Mouse (Mus musculus): ENCODE results near the gene Msh5.
"Not testable (repeated sequence)": the region's sequence is repeated elsewhere in the genome, so short reads cannot be mapped to it uniquely, and the experiment has no call there.

The Msh5 gene

GRCm38 (mm10) chr17:35024691-35025488 is 21.7 kb downstream of the Msh5 start:
- CTCF ChIA-PET = interaction anchor here (0.5 to 1.2 kb wide), 2 partner anchors 20 to 51 kb away, joined by 3 to 4 read pairs; no protein-coding TSS in a partner anchor

DNA sequence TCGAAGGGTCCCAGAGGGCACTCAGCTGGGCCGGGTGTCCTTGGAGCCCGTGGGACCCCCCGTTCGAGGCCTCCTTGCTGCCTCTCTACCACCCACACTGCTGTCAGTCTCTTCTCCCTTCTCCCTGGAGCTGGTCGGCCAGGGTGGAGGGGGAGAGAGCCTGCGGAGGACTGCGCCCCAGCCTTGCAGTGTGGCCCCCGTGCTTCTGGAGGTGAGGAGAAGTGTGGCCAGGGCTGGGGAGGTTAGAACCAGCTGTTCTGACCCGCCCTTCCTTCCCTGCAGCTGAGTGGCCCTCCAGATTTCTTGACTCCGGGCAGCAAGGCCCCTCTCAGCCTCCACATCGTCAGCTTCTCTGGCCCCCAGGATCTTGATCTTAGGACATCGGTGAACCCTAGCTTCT is 22.3 kb downstream of the Msh5 start:
- CTCF ChIA-PET = interaction anchor here (0.5 to 1.2 kb wide), 2 partner anchors 20 to 50 kb away, joined by 3 to 4 read pairs; no protein-coding TSS in a partner anchor

DNA sequence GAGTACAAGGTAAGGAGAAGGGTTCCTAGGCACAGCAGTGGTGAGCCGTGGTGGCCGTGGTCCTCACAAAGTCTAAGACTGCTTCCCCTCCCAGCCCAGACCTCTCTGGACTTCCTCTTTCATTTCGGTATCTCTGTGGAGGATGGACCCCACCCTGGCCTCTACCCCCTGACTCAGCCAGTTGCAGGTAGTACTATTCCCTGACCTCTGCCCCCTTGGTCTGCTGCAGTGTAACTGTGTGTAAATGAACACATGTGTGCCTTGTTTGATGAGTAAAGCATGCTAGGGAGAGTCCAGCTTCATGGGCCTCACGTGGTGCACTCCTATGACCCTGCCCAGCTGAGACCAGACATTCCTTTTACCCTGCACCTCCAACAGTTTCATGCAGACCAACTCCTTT is 22.8 kb downstream of the Msh5 start:
- CTCF ChIA-PET = interaction anchor here (0.7 to 1.2 kb wide), 2 partner anchors 11 to 21 kb away, joined by 3 read pairs; no protein-coding TSS in a partner anchor

DNA sequence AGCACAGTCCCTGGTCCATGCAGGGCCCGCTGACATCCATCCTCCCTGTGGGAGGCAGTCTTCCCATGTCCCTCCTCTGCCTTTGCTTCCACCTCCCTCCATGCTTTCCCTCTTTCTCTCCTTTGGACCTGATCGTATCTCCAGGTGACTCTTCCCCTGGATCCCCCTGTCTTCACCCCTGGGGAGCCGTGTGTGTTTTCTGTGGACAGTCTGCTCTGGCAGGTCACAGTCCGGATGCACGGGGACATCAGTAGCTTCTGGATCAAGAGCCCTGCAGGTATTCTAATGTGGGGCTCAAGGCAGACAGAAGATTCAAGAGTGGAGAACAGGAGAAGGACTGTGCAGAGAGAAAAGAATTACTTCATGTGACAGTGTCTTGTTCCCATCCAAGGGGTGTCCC is 23.3 kb downstream of the Msh5 start:
- CTCF ChIA-PET = interaction anchor here (0.7 kb wide), 1 partner anchor 12 kb away, joined by 3 read pairs; no protein-coding TSS in a partner anchor

GRCm38 (mm10) chr17:35022541-35023060 is 23.9 kb downstream of the Msh5 start:
- CTCF ChIA-PET = interaction anchor here (0.5 to 2.4 kb wide), 3 partner anchors 17 to 37 kb away, joined by 3 to 16 read pairs (median 3); partner anchors contain the start of gene Ddah2

- CTCF ChIA-PET = interaction anchor here (0.5 to 2.4 kb wide), 4 partner anchors 18 to 37 kb away, joined by 3 to 16 read pairs (median 6); partner anchors contain the start of gene Ddah2
These were observed 24.6 kb downstream of the Msh5 start for GRCm38 (mm10) chr17:35021842-35022477.

DNA sequence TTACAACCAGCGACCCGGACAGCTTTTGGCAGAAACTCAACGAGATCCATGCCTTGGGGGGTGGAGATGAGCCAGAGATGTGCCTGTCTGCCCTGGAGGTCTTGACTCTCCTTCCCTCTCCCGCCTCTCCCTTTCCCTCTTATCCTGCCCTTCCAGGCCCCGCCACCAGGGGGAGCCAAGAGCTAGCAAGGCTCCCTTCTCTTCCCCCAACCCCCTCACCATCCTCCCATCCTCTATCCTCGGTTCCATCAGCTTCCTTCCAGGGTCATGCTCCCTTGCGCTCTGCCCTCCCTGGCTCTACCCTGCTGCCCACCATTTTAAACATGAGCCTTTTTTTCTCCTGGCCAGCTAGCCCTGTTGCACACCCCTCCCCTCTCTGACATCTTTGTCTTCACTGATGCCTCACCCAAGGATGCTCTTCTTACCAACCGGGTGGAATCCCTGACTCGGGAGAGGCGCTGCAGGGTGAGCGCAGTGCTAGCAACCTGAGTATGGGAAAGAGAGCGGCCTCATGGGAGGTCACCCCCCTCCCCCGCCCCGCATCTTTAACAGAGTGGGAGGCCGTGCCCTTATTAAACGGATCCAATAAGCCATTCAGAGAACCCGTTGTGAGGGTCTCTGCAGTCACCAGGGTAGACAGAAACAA is 25.3 kb downstream of the Msh5 start:
- CTCF ChIA-PET = interaction anchor here (0.6 to 2.4 kb wide), 2 partner anchors 35 to 38 kb away, joined by 8 to 16 read pairs; partner anchors contain the start of gene Ddah2

DNA sequence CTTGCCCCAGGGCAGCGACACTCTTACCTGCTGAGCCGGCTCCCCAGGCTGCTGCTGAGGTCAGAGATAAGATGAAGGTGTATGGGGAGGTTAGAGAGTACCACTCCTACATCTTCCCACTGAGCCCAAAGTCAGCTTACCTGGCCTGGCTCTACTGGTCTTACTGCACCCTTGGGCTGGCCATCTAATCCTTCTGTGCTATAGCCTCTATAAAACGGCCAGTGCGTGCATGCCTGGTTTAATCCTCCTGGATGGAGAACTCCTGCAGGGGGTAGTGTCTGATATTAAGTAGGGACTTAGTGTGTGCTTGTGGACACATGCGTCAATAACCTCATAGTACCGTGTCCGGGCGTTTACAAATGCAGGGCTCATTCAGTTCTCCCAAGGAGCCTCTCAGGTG is 26.0 kb downstream of the Msh5 start:
- CTCF ChIA-PET = interaction anchor here (0.5 to 2.4 kb wide), 2 partner anchors 27 to 39 kb away, joined by 9 to 16 read pairs; partner anchors contain the start of gene Ddah2

- CTCF ChIA-PET = interaction anchor here (0.5 to 2.4 kb wide), 2 partner anchors 27 to 39 kb away, joined by 9 to 16 read pairs; partner anchors contain the start of gene Ddah2
These were observed 26.7 kb downstream of the Msh5 start for GRCm38 (mm10) chr17:35019894-35020293.

- CTCF ChIA-PET = interaction anchor here (0.6 kb wide), 1 partner anchor 25 kb away, joined by 4 read pairs; no protein-coding TSS in a partner anchor
These were observed 28.4 kb downstream of the Msh5 start for GRCm38 (mm10) chr17:35018171-35018570.

- CTCF ChIA-PET = no interaction called here
These were observed 28.9 kb downstream of the Msh5 start for GRCm38 (mm10) chr17:35017706-35018030.

- CTCF ChIA-PET = no interaction called here
These were observed 29.5 kb downstream of the Msh5 start for GRCm38 (mm10) chr17:35016791-35017705.

DNA sequence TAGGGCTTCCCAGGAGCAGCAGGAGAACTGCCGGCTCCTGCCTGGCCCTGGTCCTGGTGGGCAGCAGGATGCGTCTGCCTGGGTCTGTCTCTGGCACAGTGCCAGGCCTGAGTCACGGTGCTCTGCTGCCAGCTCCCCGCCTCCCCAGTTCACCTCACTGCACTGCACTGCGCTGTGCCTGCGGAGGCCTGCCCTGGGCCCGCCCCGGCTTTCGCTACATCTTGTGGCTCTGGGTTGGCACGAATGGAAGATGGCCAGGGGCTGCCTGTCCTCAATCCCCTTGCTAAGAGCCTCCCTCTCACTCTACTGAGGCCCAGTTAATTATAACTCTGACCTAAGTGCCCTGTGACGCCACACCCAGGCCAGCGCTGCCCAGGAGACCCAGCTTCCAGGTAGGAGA is 30.2 kb downstream of the Msh5 start, which contains the start of gene Vwa7:
TSS of gene Vwa7 (plus strand) at position 204 of the 400 bp plus-strand sequence.
- CTCF ChIA-PET = interaction anchor here (0.6 kb wide), 1 partner anchor 728 kb away, joined by 5 read pairs; no protein-coding TSS in a partner anchor

DNA sequence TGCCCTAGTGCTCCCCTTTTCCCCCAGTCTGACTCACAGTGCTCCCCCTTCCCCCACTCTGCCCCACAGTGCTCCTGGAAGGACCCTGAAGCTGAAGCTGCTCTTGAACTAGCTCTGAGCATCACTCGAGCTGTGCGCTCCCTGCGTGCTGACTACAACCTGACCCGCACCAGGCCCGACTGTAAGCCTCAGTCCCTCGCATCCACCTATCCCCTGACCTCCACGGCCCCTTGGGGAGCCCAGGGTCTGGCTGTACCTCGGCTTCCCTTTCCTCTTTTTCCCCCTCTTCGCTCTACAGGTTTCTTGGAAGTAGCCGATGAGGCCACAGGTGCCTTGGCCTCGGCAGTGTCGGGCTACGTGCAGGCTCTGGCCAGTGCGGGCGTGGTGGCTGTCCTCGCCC is 31.2 kb downstream of the Msh5 start:
- CTCF ChIA-PET = interaction anchor here (0.5 kb wide), 1 partner anchor 602 kb away, joined by 3 read pairs; no protein-coding TSS in a partner anchor

DNA sequence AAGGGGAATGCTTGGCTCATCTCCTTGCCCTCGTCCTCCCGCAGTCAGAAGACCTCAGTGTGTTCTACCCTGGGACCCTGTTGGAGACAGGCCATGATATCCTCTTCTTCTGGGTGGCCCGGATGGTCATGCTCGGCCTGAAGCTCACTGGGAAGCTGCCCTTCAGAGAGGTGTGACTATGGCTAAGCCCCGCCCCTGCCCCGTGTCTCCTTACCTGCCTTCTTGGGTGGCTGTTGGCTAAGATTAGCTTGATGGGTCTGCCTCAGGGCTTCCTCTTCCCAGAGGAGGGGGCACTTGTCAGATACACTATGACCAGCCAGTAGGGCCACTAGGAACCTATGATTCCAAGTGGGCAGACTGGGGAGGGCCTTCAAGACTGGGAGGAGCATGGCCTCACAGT is 33.3 kb downstream of the Msh5 start:
- CTCF ChIA-PET = no interaction called here

GRCm38 (mm10) chr17:35012430-35012829 is 34.1 kb downstream of the Msh5 start:
- CTCF ChIA-PET = interaction anchor here (0.5 kb wide), 1 partner anchor 116 kb away, joined by 10 read pairs; no protein-coding TSS in a partner anchor

DNA sequence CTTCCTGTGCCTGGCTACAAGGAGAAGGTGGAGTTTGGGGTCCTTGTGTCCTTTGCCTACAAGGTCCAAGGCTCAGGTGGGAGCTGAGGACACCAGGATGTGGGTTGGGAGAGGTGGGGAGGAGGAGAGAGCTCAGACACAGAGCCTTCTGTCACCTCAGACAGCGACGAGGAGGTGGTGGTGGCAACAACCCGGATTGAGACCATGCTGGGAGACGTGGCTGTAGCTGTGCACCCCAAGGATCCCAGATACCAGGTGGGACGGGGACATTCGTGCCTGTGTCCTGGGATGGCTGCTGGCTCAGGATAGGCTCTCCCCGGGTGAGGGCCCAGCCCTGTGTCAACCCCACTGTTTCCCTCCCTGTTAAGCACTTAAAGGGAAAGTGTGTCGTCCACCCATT is 35.1 kb downstream of the Msh5 start:
- CTCF ChIA-PET = interaction anchor here (0.6 kb wide), 1 partner anchor 24 kb away, joined by 15 read pairs; no protein-coding TSS in a partner anchor

DNA sequence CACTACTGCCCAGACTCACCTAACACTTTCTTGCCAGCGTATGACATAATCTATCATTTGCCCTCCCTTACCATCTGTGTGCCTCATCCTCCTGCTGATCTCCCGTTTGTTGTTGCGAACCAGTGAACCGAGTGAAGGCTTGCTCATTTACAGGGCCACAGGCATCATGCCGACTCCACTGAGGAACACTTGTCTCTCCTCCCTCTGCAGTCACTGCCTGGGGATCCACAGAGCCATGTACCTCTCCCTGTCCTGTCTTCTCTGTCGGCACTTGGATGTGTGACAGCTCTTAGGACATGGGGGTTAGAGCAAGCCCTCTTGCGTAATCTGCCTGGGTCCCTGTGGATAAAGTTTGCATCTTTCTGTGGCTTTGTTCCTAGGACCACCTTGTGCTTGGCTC is 37.0 kb downstream of the Msh5 start:
- CTCF ChIA-PET = no interaction called here

DNA sequence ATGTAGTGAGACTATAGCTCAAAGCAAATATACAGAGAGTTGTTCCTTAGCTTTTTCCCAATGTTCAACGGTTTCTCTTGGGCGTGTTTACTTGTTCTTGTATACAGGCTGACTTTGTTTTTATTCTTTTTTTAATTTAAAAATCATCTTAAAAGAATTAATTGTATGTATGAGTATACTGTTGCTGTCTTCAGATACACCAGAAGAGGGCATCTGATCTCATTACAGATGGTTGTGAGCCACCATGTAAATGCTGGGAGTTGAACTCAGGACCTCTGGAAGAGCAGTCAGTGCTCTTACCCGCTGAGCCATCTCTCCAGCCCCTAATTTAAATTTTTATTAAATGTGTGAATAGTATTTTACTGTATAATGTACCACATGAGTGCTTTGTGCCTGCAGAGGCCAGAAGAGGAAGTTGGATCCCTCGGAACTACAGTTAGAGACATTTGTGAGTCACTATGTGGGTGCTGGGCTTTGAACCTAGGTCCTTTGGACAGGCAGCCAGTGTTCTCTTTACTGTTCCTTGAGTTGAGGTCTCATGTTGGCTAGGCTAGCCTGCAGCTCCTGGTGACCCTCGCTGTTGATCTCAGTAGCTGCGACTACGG is 39.1 kb downstream of the Msh5 start:
- CTCF ChIA-PET = interaction anchor here (0.6 kb wide), 1 partner anchor 19 kb away, joined by 5 read pairs; no protein-coding TSS in a partner anchor

DNA sequence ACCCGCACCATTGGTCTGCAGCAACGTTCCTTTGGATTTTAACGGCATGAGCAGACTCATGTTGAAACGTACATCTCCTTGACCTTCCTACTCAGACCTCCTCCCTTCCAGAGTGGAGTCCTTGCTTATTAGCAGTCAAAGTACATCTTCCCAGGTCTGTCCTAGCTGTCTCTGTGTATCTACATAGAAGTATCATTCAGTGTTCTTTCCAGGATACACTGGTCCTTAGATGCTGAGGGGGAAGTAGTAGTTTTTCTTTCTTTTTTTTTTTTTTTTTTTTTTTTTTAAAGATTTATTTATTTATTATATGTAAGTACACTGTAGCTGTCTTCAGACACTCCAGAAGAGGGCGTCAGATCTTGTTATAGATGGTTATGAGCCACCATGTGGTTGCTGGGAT is 40.6 kb downstream of the Msh5 start:
- CTCF ChIA-PET = not testable (repeated sequence)

Data from spleen, embryonic (tissue).